Comparison of ENCODE assay signal across 8 mouse cellular contexts in genomic region chr10:42270277-42271083, GRCm38 (mm10). TPM values are rescaled to one million over a fixed set of nuclear protein-coding genes. Genes with fewer than 3 reads are reported as not detected.
DNase-seq lines count a peak whose midpoint lies in the region; ATAC-seq lines count a peak whose summit lies in the region.

No protein-coding gene starts in this region.

- no peaks in the 10 kb centered on the region for H3K27me3 ChIP-seq in kidney, embryonic 16.5 days (ENCODE audit: insufficient read depth, low read length)
- H3K27me3 ChIP-seq in limb, embryonic 13.5 days, result peaks cover 10% of the 10 kb centered on the region
- H3K27me3 ChIP-seq in forebrain, embryonic 13.5 days, result peaks cover 19% of the 10 kb centered on the region

- H3K9ac ChIP-seq in kidney, embryonic 16.5 days (replicated peaks; ENCODE audit: low read length), result no peak overlapping the region
- no peak overlapping the region for H3K9ac ChIP-seq in limb, embryonic 13.5 days
- no peak overlapping the region for H3K9ac ChIP-seq in forebrain, embryonic 13.5 days

- H3K36me3 ChIP-seq in kidney, embryonic 16.5 days (ENCODE audit: insufficient read depth, low read length), result peaks cover 23% of the 10 kb centered on the region
- H3K36me3 ChIP-seq in limb, embryonic 13.5 days, result peaks cover 37% of the 10 kb centered on the region
- peaks cover 19% of the 10 kb centered on the region for H3K36me3 ChIP-seq in forebrain, embryonic 13.5 days (ENCODE audit: poor library complexity, severe bottlenecking)

- H3K4me3 ChIP-seq in kidney, embryonic 16.5 days (ENCODE audit: low read length), result no peak overlapping the region
- no peak overlapping the region for H3K4me3 ChIP-seq in limb, embryonic 13.5 days
- H3K4me3 ChIP-seq in forebrain, embryonic 13.5 days, result no peak overlapping the region

- no peak overlapping the region for H3K27ac ChIP-seq in kidney, embryonic 16.5 days (ENCODE audit: low read length)
- no peak overlapping the region for H3K27ac ChIP-seq in limb, embryonic 13.5 days
- no peak overlapping the region for H3K27ac ChIP-seq in forebrain, embryonic 13.5 days

- no peak overlapping the region for H3K4me2 ChIP-seq in kidney, embryonic 16.5 days (replicated peaks; ENCODE audit: low read depth, low read length)
- 0 out of 2 replicates have a peak overlapping the region, but pooled peaks have one; percentile 9 for H3K4me2 ChIP-seq in limb, embryonic 13.5 days (replicated peaks)
- no peak overlapping the region for H3K4me2 ChIP-seq in forebrain, embryonic 13.5 days

- peaks cover 62% of the 10 kb centered on the region for H3K4me1 ChIP-seq in kidney, embryonic 16.5 days (ENCODE audit: insufficient read depth, low read length)
- H3K4me1 ChIP-seq in limb, embryonic 13.5 days, result peaks cover 45% of the 10 kb centered on the region
- H3K4me1 ChIP-seq in forebrain, embryonic 13.5 days, result peaks cover 31% of the 10 kb centered on the region

- peak; percentile 81 for DNase-seq in kidney, adult 11 months
- DNase-seq in adrenal gland, postnatal 10 days, result peak; percentile 55
- DNase-seq in right cerebral cortex, postnatal 36 days (ENCODE audit: low spot score in 2 of 2), result no peak
- DNase-seq in urinary bladder, postnatal 25 days (ENCODE audit: low spot score), result no peak

- ATAC-seq in kidney, embryonic 16.5 days (ENCODE audit: low FRiP score, low TSS enrichment), result no peak
- ATAC-seq in limb, embryonic 13.5 days (ENCODE audit: low FRiP score, low read depth), result no peak
- peak; percentile 57 for ATAC-seq in neutrophil, adult 5-6 weeks (ENCODE audit: extremely low read depth, insufficient number of reproducible peaks, low FRiP score, poor library complexity, severe bottlenecking)
- ATAC-seq in forebrain, embryonic 13.5 days, result no peak

- WGBS in kidney, embryonic 16.5 days, result 39% methylated on average over 10 of the region's 10 CpGs
- 64% methylated on average over 10 of the region's 10 CpGs for WGBS in limb, embryonic 13.5 days
- 71% methylated on average over 10 of the region's 10 CpGs for WGBS in forebrain, embryonic 13.5 days

- H3K9me3 ChIP-seq in kidney, embryonic 16.5 days (ENCODE audit: low read length), result no peaks in the 10 kb centered on the region
- H3K9me3 ChIP-seq in limb, embryonic 13.5 days, result no peaks in the 10 kb centered on the region
- no peaks in the 10 kb centered on the region for H3K9me3 ChIP-seq in forebrain, embryonic 13.5 days (replicated peaks)

RNA-seq across cellular contexts. Expression of gene Foxo3, which starts 6.1 kb away (rescaled TPM):
- polyA plus RNA-seq in kidney, embryonic 16.5 days (2015; fragmentation: Nextera tagmentation; extraction: Ambion mirVana), result 5.9 and 6.3 TPM in 2 replicates
- 10 to 100 TPM; 45.4 to 48.2 TPM for total RNA-seq in adrenal gland, postnatal 10 days (2021)
- polyA plus RNA-seq in limb, embryonic 13.5 days (2015; fragmentation: Nextera tagmentation; extraction: Ambion mirVana), result 8.1 and 8.5 TPM in 2 replicates
- total RNA-seq in neutrophil, adult 5-6 weeks (2017), result 77.1 and 80.1 TPM in 2 replicates
- 3.4 and 3.8 TPM in 2 replicates for polyA plus RNA-seq in forebrain, embryonic 13.5 days (2015; fragmentation: Nextera tagmentation; extraction: Ambion mirVana)

Comparison
In these comparisons a context has a peak if more than half of its experiments do, and no peak if none do; other contexts are left out.
1. DNase-seq: peak in kidney, adult 11 months (single experiment) and adrenal gland, postnatal 10 days (single experiment); none in right cerebral cortex, postnatal 36 days (0 of 2) and urinary bladder, postnatal 25 days (single experiment).